Mouse (Mus musculus) MEL (cell line): Measurements from ENCODE around the gene Lpar3. TPM values are rescaled to one million over a fixed set of nuclear protein-coding genes. Genes with fewer than 3 reads are reported as not detected.

ENCODE experiments used
- DNase-seq: peaks from one replicate; pipeline ENCODE4 v3.0.0; 2011; ENCODE audit warnings: low read depth, low spot score
- H3K27ac ChIP-seq: 2 replicates; pipeline ENCODE4 v1.5.1; 2012; ENCODE audit warnings: low read depth, mild to moderate bottlenecking, control low read depth, low read length, moderate library complexity; ENCODE audit not compliant: control insufficient read depth
- H3K27me3 ChIP-seq, 2 experiments: fragments of 150-350 bp in 1 of 2; sonication (generic) in 1 of 2; 2 replicates each; pipeline ENCODE4 v1.6.1; 2012; ENCODE audit warnings: low read length in 2 of 2, mild to moderate bottlenecking in 2 of 2, improper control_type of control experiment in 1 of 2, moderate library complexity in 1 of 2; ENCODE audit not compliant: insufficient read depth in 2 of 2, control insufficient read depth in 1 of 2
- H3K36me3 ChIP-seq, 2 experiments: 2 replicates each; pipeline ENCODE4 v1.6.1; 2012 to 2014; ENCODE audit warnings: low read length in 2 of 2, improper control_type of control experiment in 1 of 2, inconsistent platforms in 1 of 2, mild to moderate bottlenecking in 1 of 2; ENCODE audit not compliant: insufficient read depth in 2 of 2, control insufficient read depth in 1 of 2
- H3K4me1 ChIP-seq, 2 experiments: fragments of 150-350 bp in 1 of 2; sonication (generic) in 1 of 2; 2 replicates each; pipeline ENCODE4 v1.6.1; 2012; ENCODE audit warnings: low read length in 2 of 2, improper control_type of control experiment in 1 of 2, mild to moderate bottlenecking in 1 of 2; ENCODE audit not compliant: insufficient read depth in 2 of 2, control insufficient read depth in 1 of 2
- H3K4me3 ChIP-seq, 2 experiments: fragments of 150-350 bp in 1 of 2; sonication (generic) in 1 of 2; 2 replicates each; pipeline ENCODE4 v1.5.1; 2012; ENCODE audit warnings: low read depth in 2 of 2, low read length in 2 of 2, mild to moderate bottlenecking in 2 of 2, moderate library complexity in 2 of 2, control low read depth in 1 of 2, improper control_type of control experiment in 1 of 2; ENCODE audit not compliant: control insufficient read depth in 1 of 2, insufficient read depth in 1 of 2
- H3K79me2 ChIP-seq: 2 replicates; pipeline ENCODE4 v1.6.1; 2012; ENCODE audit warnings: mild to moderate bottlenecking, low read length, moderate library complexity; ENCODE audit not compliant: control insufficient read depth, poor library complexity, insufficient read depth
- H3K9ac ChIP-seq: 2 replicates; pipeline ENCODE4 v1.6.1; 2012; ENCODE audit warnings: low read depth, mild to moderate bottlenecking, control low read depth, low read length, moderate library complexity; ENCODE audit not compliant: control insufficient read depth, poor library complexity, severe bottlenecking
- H3K9me3 ChIP-seq: fragments of 150-350 bp; sonication (generic); replicated peaks from 2 replicates; pipeline ENCODE4 v1.6.1; 2012; ENCODE audit warnings: mild to moderate bottlenecking, low read length, improper control_type of control experiment, moderate library complexity; ENCODE audit not compliant: insufficient read depth
- CHD2 ChIP-seq: IDR thresholded peaks from 2 replicates; pipeline ENCODE4 v1.6.1; 2011; ENCODE audit warnings: low read length, improper control_type of control experiment
- CTCF ChIP-seq, 3 experiments: IDR thresholded peaks in 2 of 3; conservative IDR thresholded peaks in 1 of 3; 2 replicates each; pipeline ENCODE4 v1.5.1; 2011 to 2012; ENCODE audit warnings: low read length in 3 of 3, low read depth in 2 of 3, mild to moderate bottlenecking in 2 of 3, improper control_type of control experiment in 1 of 3, inconsistent platforms in 1 of 3, mixed read lengths in 1 of 3, moderate library complexity in 1 of 3; ENCODE audit not compliant: control insufficient read depth in 1 of 3, insufficient read depth in 1 of 3, poor library complexity in 1 of 3, severe bottlenecking in 1 of 3
- E2F4 ChIP-seq: IDR thresholded peaks from 2 replicates; pipeline ENCODE4 v1.6.1; 2011; ENCODE audit warnings: low read depth, low read length, improper control_type of control experiment, borderline replicate concordance
- ELF1 ChIP-seq: IDR thresholded peaks from 2 replicates; pipeline ENCODE4 v1.6.1; 2014; ENCODE audit warnings: low read depth, mild to moderate bottlenecking, inconsistent platforms, low read length, improper control_type of control experiment, moderate library complexity
- EP300 ChIP-seq, 2 experiments: IDR thresholded peaks; 2 replicates each; pipeline ENCODE4 v1.6.1; 2011; ENCODE audit warnings: improper control_type of control experiment in 2 of 2, low read length in 2 of 2, low read depth in 1 of 2, mild to moderate bottlenecking in 1 of 2
- ETS1 ChIP-seq: IDR thresholded peaks from 2 replicates; pipeline ENCODE4 v1.6.1; 2012; ENCODE audit warnings: low read depth, mild to moderate bottlenecking, inconsistent platforms, low read length, improper control_type of control experiment, moderate library complexity
- GABPA ChIP-seq: IDR thresholded peaks from 2 replicates; pipeline ENCODE4 v1.6.1; 2012; ENCODE audit warnings: low read depth, mild to moderate bottlenecking, inconsistent platforms, low read length, improper control_type of control experiment, moderate library complexity
- GATA1 ChIP-seq: IDR thresholded peaks from 2 replicates; pipeline ENCODE4 v1.6.1; 2011; ENCODE audit warnings: low read depth, low read length, improper control_type of control experiment
- HCFC1 ChIP-seq: IDR thresholded peaks from 2 replicates; pipeline ENCODE4 v1.6.1; 2012; ENCODE audit warnings: low read depth, mild to moderate bottlenecking, inconsistent platforms, low read length, improper control_type of control experiment, moderate library complexity
- JUND ChIP-seq: IDR thresholded peaks from 2 replicates; pipeline ENCODE4 v1.6.1; 2011; ENCODE audit warnings: low read depth, mild to moderate bottlenecking, improper control_type of control experiment, low read length
- KAT2A ChIP-seq: conservative IDR thresholded peaks from 2 replicates; pipeline ENCODE4 v1.6.1; 2012; ENCODE audit warnings: low read depth, low read length, improper control_type of control experiment, inconsistent platforms
- MAX ChIP-seq: IDR thresholded peaks from 2 replicates; pipeline ENCODE4 v1.6.1; 2011; ENCODE audit warnings: low read length, improper control_type of control experiment
- MXI1 ChIP-seq: IDR thresholded peaks from 2 replicates; pipeline ENCODE4 v1.6.1; 2011; ENCODE audit warnings: mild to moderate bottlenecking, low read depth, low read length, improper control_type of control experiment
- MYB ChIP-seq: IDR thresholded peaks from 2 replicates; pipeline ENCODE4 v1.6.1; 2011; ENCODE audit warnings: mild to moderate bottlenecking, low read depth, low read length, improper control_type of control experiment
- MYC ChIP-seq: IDR thresholded peaks from 2 replicates; pipeline ENCODE4 v1.6.1; 2011; ENCODE audit warnings: low read depth, mild to moderate bottlenecking, low read length, improper control_type of control experiment, moderate library complexity
- NELFE ChIP-seq: IDR thresholded peaks from 2 replicates; pipeline ENCODE4 v1.6.1; 2011; ENCODE audit warnings: low read depth, low read length, improper control_type of control experiment
- NRF1 ChIP-seq: IDR thresholded peaks from 2 replicates; pipeline ENCODE4 v1.6.1; 2014; ENCODE audit warnings: low read depth, mild to moderate bottlenecking, inconsistent platforms, low read length, improper control_type of control experiment, moderate library complexity; ENCODE audit not compliant: poor library complexity, insufficient read depth, severe bottlenecking
- RAD21 ChIP-seq: IDR thresholded peaks from 2 replicates; pipeline ENCODE4 v1.6.1; 2011; ENCODE audit warnings: mild to moderate bottlenecking, low read depth, low read length, improper control_type of control experiment
- USF1 ChIP-seq: IDR thresholded peaks from 2 replicates; pipeline ENCODE4 v1.6.1; 2014; ENCODE audit warnings: low read depth, mild to moderate bottlenecking, inconsistent platforms, low read length, improper control_type of control experiment, moderate library complexity
- ZKSCAN1 ChIP-seq: IDR thresholded peaks from 2 replicates; pipeline ENCODE4 v1.6.1; 2012; ENCODE audit warnings: low read depth, mild to moderate bottlenecking, inconsistent platforms, low read length, improper control_type of control experiment, moderate library complexity
- ZNF384 ChIP-seq: IDR thresholded peaks from 2 replicates; pipeline ENCODE4 v1.6.1; 2012; ENCODE audit warnings: low read depth, mild to moderate bottlenecking, inconsistent platforms, low read length, improper control_type of control experiment
- polyA plus RNA-seq, 2 experiments: library from polyadenylated mRNA; stranded (reverse) in 1 of 2; unstranded in 1 of 2; fragments of >175 nt in 1 of 2; fragments of >200 nt in 1 of 2; gene quantifications; 2 replicates each; pipeline versions ENCODE4 v1.2.1 to v1.2.4; 2012; ENCODE audit warnings: low replicate concordance in 2 of 2, low read depth in 1 of 2; ENCODE audit not compliant: insufficient read length in 2 of 2, insufficient read depth in 1 of 2, missing spikeins in 1 of 2
- total RNA-seq: library from RNA; depleted of rRNA; stranded (reverse); fragments of 300-350 nt; gene quantifications from 2 replicates; pipeline ENCODE4 v1.2.3, GENCODE M21; 2012

Gene Lpar3
- total and polyA plus RNA-seq, 3 experiments, result not detected

DNA sequence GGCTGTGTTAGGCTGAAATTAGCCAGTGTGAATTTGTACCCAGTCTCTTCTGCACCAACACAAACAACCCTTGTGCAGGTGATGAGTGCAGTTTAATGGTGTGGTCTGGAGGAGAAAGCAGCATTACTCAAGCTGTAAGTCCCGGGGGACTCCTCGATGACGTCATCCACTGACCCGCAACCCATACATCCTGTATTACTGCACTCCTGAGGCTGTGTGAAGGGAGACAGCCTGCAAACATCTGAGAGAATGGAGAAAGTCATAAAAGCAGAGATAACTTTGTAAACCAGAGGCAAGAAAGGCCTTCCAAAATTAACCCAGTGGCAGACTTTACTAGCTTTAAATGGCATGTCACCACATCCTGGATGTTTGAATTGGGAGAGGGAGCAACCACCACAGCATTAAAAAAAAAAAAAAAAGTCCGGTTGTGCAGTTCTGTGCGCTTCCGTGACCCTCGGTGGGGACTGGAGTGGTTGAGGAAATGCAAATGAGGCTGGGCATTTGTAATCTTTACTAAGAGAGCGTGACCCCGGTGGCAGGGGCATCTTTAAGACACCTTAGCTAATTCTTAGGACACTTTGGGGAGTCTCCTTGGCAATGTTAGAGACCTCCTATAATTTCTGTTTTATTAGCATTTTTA, 36.8 kb downstream of the Lpar3 start:
- Histone ChIP-seq H3K79me2 (no peaks in the 10 kb centered on the region), H3K27ac (no peak overlapping the region), H3K4me1 (no peaks in the 10 kb centered on the region), H3K36me3 (no peaks in the 10 kb centered on the region), H3K27me3 (peaks cover 0 to 2% of the 10 kb centered on the region in 2 experiments; a peak in 1 of 4 replicates), H3K9me3 (no peaks in the 10 kb centered on the region), H3K4me3 (no peak overlapping the region), H3K9ac (no peak overlapping the region)
- TF ChIP-seq NELFE, result no peak
- no peak for TF ChIP-seq EP300 (IDR thresholded peaks at IDR 0.05; ENCODE audit: low read depth in 1 of 2, low read length in 2 of 2)
- TF ChIP-seq ETS1, result no peak
- no peak for TF ChIP-seq GABPA
- no peak for TF ChIP-seq MYB
- TF ChIP-seq ZNF384, result no peak
- TF ChIP-seq USF1, result no peak
- TF ChIP-seq KAT2A, result no peak
- TF ChIP-seq GATA1, result no peak
- no peak for TF ChIP-seq NRF1
- no peak for TF ChIP-seq ELF1
- no peak for TF ChIP-seq RAD21
- TF ChIP-seq HCFC1, result no peak
- TF ChIP-seq JUND, result no peak
- TF ChIP-seq CHD2, result no peak
- no peak for TF ChIP-seq MAX
- no peak for TF ChIP-seq MXI1
- no peak for TF ChIP-seq CTCF (IDR thresholded peaks at IDR 0.05 in 2 of 3, conservative IDR thresholded peaks at IDR 0.05 in 1 of 3; ENCODE audit: control insufficient read depth in 1 of 3, insufficient read depth in 1 of 3, low read depth in 2 of 3, low read length in 3 of 3, poor library complexity in 1 of 3, severe bottlenecking in 1 of 3)
- no peak for TF ChIP-seq ZKSCAN1
- no peak for DNase-seq

- no peak for DNase-seq
- no peaks in the 10 kb centered on the region for H3K79me2 ChIP-seq
- no peaks in the 10 kb centered on the region for H3K4me1 ChIP-seq
- no peaks in the 10 kb centered on the region for H3K9me3 ChIP-seq
- H3K4me3 ChIP-seq, result no peak overlapping the region
- H3K27me3 ChIP-seq, result peaks cover 0 to 5% of the 10 kb centered on the region in 2 experiments; a peak in 3 of 4 replicates
- H3K9ac ChIP-seq, result no peak overlapping the region
- no peak overlapping the region for H3K27ac ChIP-seq
- TF ChIP-seq E2F4 (no peak), MYC (no peak)
- no peaks in the 10 kb centered on the region for H3K36me3 ChIP-seq
Observed at GRCm38 (mm10) chr3:146260203-146260602, 39.4 kb downstream of the Lpar3 start.
